Mouse (Mus musculus): ENCODE measurements around the gene Taf1a. TPM values are rescaled to one million over a fixed set of nuclear protein-coding genes. Genes with fewer than 3 reads are reported as not detected.

The Taf1a gene
- polyA plus RNA-seq, 1 experiment from 2014 or later = 16.6 TPM

DNA sequence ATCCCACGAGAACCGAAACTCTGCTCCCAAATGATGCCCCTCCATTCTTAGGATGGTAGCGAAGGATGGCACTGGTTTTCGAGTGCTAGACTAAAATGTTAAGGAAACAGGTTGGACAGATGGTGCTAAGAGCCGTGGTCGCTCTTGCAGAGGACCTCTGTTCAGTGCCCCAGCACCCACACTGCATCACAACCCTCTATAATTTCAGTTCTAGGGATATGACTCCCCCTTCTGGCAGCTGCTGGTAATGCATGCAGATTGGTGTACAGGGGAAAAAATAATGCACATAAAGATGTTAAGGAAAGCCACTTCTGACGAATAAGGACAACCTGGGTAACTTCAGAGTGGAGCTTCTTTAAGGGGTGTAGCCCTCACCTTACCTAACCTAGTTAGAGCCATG, 35.3 kb downstream of the Taf1a start:
- Histone ChIP-seq H3K4me1 (ENCODE audit: control insufficient read depth, insufficient read depth, low read length) (no peaks in the 10 kb centered on the region), H3K27me3 (replicated peaks; ENCODE audit: control insufficient read depth, insufficient read depth, low read length) (no peaks in the 10 kb centered on the region), H3K4me2 (ENCODE audit: low read depth, low read length) (no peak overlapping the region), H3K4me3 (ENCODE audit: low read depth, low read length) (no peak overlapping the region), H3K9ac (ENCODE audit: low read depth, low read length) (no peak overlapping the region), H3K9me3 (ENCODE audit: control insufficient read depth, low read length) (no peaks in the 10 kb centered on the region), H3K36me3 (ENCODE audit: control insufficient read depth, insufficient read depth, low read length) (no peaks in the 10 kb centered on the region), H3K27ac (replicated peaks; ENCODE audit: low read depth, low read length) (no peak overlapping the region)
- ATAC-seq (ENCODE audit: low read depth) (no peak), DNase-seq (ENCODE audit: low spot score) (no peak)
- whole genome bisulfite sequencing = 93% methylated on average over 7 of the region's 7 CpGs

- 87% methylated on average over 9 of the region's 9 CpGs for WGBS
- no peaks in the 10 kb centered on the region; the same call in 1 of the 2 replicates for H3K4me1 ChIP-seq (ENCODE audit: control insufficient read depth, insufficient read depth, low read length)
- H3K4me3 ChIP-seq (ENCODE audit: low read depth, low read length) = no peak overlapping the region
- no peak overlapping the region for H3K9ac ChIP-seq (ENCODE audit: low read depth, low read length)
- H3K27ac ChIP-seq (replicated peaks; ENCODE audit: low read depth, low read length) = no peak overlapping the region
- no peaks in the 10 kb centered on the region for H3K9me3 ChIP-seq (ENCODE audit: control insufficient read depth, low read length)
- no peak for ATAC-seq (ENCODE audit: low read depth)
- no peak for DNase-seq (ENCODE audit: low spot score)
- H3K27me3 ChIP-seq (replicated peaks; ENCODE audit: control insufficient read depth, insufficient read depth, low read length) = no peaks in the 10 kb centered on the region
- H3K36me3 ChIP-seq (ENCODE audit: control insufficient read depth, insufficient read depth, low read length) = no peaks in the 10 kb centered on the region
- no peak overlapping the region for H3K4me2 ChIP-seq (ENCODE audit: low read depth, low read length)
Observed at GRCm38 (mm10) chr1:183434918-183435317, 46.1 kb downstream of the Taf1a start.

- ATAC-seq (ENCODE audit: low read depth) (no peak), DNase-seq (ENCODE audit: low spot score) (peak; percentile 9)
- Histone ChIP-seq H3K4me3 (ENCODE audit: low read depth, low read length) (peak overlapping the region; percentile 23; the same call in 1 of the 2 replicates), H3K27me3 (replicated peaks; ENCODE audit: control insufficient read depth, insufficient read depth, low read length) (no peaks in the 10 kb centered on the region), H3K27ac (replicated peaks; ENCODE audit: low read depth, low read length) (no peak overlapping the region), H3K9ac (ENCODE audit: low read depth, low read length) (0 out of 2 replicates have a peak overlapping the region, but pooled peaks have one; percentile 37), H3K4me1 (ENCODE audit: control insufficient read depth, insufficient read depth, low read length) (no peaks in the 10 kb centered on the region; the same call in 1 of the 2 replicates), H3K9me3 (ENCODE audit: control insufficient read depth, low read length) (0 out of 2 replicates have a peak, but pooled peaks cover 3% of the 10 kb centered on the region), H3K36me3 (ENCODE audit: control insufficient read depth, insufficient read depth, low read length) (no peaks in the 10 kb centered on the region), H3K4me2 (ENCODE audit: low read depth, low read length) (peak overlapping the region; percentile 46)
- 25% methylated on average over 21 of the region's 22 CpGs for WGBS
Observed at GRCm38 (mm10) chr1:183439036-183439435, 50.3 kb downstream of the Taf1a start.

- H3K4me2 ChIP-seq (ENCODE audit: low read depth, low read length) = peak overlapping the region; percentile 18; the same call in 1 of the 2 replicates
Observed at GRCm38 (mm10) chr1:183442015-183442774, 53.4 kb downstream of the Taf1a start.

GRCm38 (mm10) chr1:183453066-183453465, 64.3 kb downstream of the Taf1a start:
- peak; percentile 55 for DNase-seq (ENCODE audit: low spot score)

More at GRCm38 (mm10) chr1:183442015-183442774, 53.4 kb downstream of the Taf1a start:
- H3K4me1 ChIP-seq (ENCODE audit: control insufficient read depth, insufficient read depth, low read length) = no peaks in the 10 kb centered on the region; the same call in 1 of the 2 replicates
- H3K4me3 ChIP-seq (ENCODE audit: low read depth, low read length) = no peak overlapping the region
- H3K9me3 ChIP-seq (ENCODE audit: control insufficient read depth, low read length) = 0 out of 2 replicates have a peak, but pooled peaks cover 3% of the 10 kb centered on the region
- ATAC-seq (ENCODE audit: low read depth) (peak; percentile 71), DNase-seq (ENCODE audit: low spot score) (peak; percentile 92)
- H3K9ac ChIP-seq (ENCODE audit: low read depth, low read length) = no peak overlapping the region
- no peaks in the 10 kb centered on the region for H3K27me3 ChIP-seq (replicated peaks; ENCODE audit: control insufficient read depth, insufficient read depth, low read length)
- WGBS = 21% methylated on average over 19 of the region's 19 CpGs
- no peaks in the 10 kb centered on the region for H3K36me3 ChIP-seq (ENCODE audit: control insufficient read depth, insufficient read depth, low read length)
- H3K27ac ChIP-seq (replicated peaks; ENCODE audit: low read depth, low read length) = no peak overlapping the region

More at GRCm38 (mm10) chr1:183453066-183453465, 64.3 kb downstream of the Taf1a start:
- H3K27me3 ChIP-seq (replicated peaks; ENCODE audit: control insufficient read depth, insufficient read depth, low read length) = no peaks in the 10 kb centered on the region
- H3K36me3 ChIP-seq (ENCODE audit: control insufficient read depth, insufficient read depth, low read length) = no peaks in the 10 kb centered on the region
- H3K9me3 ChIP-seq (ENCODE audit: control insufficient read depth, low read length) = peaks cover 7% of the 10 kb centered on the region; the same call in 1 of the 2 replicates
- H3K27ac ChIP-seq (replicated peaks; ENCODE audit: low read depth, low read length) = no peak overlapping the region
- 19% methylated on average over 3 of the region's 3 CpGs for WGBS
- peak; percentile 22; the same call in 1 of the 2 replicates for ATAC-seq (ENCODE audit: low read depth)
- no peak overlapping the region for H3K9ac ChIP-seq (ENCODE audit: low read depth, low read length)
- H3K4me3 ChIP-seq (ENCODE audit: low read depth, low read length) = no peak overlapping the region
- no peak overlapping the region for H3K4me2 ChIP-seq (ENCODE audit: low read depth, low read length)
- H3K4me1 ChIP-seq (ENCODE audit: control insufficient read depth, insufficient read depth, low read length) = no peaks in the 10 kb centered on the region

Other genes starting within 250 kb of the Taf1a start
- gene Disp1, start 167.5 kb upstream of the Taf1a start, polyA plus RNA-seq (2014; fragmentation: Nextera tagmentation; extraction: Ambion mirVana) = 17.9 and 21.7 TPM in 2 replicates
- 35.5 and 40.8 TPM in 2 replicates for gene Aida, start 92.4 kb upstream of the Taf1a start, polyA plus RNA-seq (2014; fragmentation: Nextera tagmentation; extraction: Ambion mirVana)
- gene Brox, start 91.7 kb upstream of the Taf1a start, polyA plus RNA-seq (2014; fragmentation: Nextera tagmentation; extraction: Ambion mirVana) = 49.4 and 50.4 TPM in 2 replicates
- gene Mia3, start 19.4 kb upstream of the Taf1a start, polyA plus RNA-seq (2014; fragmentation: Nextera tagmentation; extraction: Ambion mirVana) = 125 and 127 TPM in 2 replicates
- gene Hhipl2, start 29.2 kb downstream of the Taf1a start, polyA plus RNA-seq (2014; fragmentation: Nextera tagmentation; extraction: Ambion mirVana) = 0.08 and 0.11 TPM in 2 replicates

Measured in embryonic facial prominence, embryonic 14.5 days (tissue).